Mouse (Mus musculus): ENCODE results near the gene Mbtd1.

Gene Mbtd1

DNA sequence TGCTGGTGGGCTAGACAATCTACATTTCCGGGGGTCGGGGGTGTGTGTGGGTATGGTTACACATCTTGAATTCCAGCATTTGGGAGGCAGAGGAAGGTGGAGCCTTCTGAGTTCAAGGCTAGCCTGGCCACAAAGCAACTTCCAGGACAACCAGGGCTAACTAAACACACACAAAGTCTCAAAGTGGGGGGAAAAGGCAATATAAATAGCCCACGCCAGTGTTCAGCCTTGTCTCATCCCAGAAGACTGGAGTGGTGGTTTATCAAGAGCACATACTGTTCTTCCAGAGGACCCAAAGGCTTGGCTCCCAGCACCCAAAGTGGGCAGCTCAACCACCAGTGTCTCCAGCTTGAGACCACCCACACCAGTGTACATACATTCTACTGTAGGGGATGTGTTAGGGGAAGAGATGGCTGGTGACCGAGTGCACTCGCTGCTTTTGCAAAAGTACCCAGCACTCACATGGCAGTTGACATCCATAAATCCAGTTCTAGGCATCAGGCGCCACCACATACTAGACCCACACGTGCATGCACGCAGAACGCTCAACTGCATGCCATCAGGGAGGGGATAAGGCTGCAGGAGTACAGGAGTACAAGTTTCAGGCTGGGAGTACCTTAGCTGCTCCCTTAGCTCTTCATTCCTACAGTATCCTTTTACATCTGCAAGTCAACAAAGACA, 63.4 kb downstream of the Mbtd1 start:
- DNase-seq (ENCODE audit: low spot score in 2 of 2): no peak

DNA sequence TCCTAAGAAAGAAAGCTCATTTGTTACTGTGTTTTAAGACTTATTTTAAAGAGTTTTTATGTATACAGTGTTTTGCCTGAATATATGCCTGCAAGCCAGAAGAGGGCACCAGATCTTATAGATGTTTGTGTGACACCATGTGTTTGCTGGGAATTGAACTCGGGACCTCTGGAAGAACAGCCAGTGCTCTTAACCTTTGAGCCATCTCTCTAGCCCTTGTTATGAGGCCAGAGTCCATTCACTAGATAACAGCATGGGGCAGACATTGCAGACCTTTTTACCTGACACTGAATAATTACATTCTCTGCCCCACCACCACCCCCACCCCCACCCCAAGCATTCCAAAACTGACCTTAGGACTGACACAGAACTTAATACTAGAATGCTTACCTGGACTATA, 64.4 kb downstream of the Mbtd1 start:
- no peak for DNase-seq (ENCODE audit: low spot score in 2 of 2)

GRCm38 (mm10) chr11:93952376-93952775, 66.7 kb downstream of the Mbtd1 start:
- DNase-seq (ENCODE audit: low spot score in 2 of 2): no peak

DNA sequence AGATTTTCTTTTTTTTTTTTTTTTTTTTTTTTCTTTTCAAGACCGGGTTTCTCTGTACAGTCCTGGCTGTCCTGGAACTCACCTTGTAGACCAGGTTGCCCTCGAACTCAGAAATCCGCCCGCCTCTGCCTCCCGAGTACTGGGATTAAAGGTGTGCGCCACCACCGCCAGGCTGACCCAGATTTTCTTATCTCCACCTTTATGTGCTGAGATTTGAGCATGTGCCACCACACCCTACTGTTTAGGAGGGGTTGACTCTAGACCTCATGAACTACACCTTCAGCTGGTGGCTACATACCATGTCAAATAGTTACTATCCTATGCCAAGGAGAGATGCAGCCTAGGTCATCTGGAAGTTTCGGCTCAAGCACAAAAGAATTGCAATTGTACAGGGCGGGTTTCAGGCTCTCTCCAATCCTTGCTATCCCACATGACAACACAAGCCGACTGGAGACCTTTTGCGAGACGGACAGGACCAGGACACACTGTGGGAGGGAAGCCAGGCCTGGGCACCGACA, 69.1 kb downstream of the Mbtd1 start:
- DNase-seq (ENCODE audit: low spot score in 2 of 2): no peak

DNA sequence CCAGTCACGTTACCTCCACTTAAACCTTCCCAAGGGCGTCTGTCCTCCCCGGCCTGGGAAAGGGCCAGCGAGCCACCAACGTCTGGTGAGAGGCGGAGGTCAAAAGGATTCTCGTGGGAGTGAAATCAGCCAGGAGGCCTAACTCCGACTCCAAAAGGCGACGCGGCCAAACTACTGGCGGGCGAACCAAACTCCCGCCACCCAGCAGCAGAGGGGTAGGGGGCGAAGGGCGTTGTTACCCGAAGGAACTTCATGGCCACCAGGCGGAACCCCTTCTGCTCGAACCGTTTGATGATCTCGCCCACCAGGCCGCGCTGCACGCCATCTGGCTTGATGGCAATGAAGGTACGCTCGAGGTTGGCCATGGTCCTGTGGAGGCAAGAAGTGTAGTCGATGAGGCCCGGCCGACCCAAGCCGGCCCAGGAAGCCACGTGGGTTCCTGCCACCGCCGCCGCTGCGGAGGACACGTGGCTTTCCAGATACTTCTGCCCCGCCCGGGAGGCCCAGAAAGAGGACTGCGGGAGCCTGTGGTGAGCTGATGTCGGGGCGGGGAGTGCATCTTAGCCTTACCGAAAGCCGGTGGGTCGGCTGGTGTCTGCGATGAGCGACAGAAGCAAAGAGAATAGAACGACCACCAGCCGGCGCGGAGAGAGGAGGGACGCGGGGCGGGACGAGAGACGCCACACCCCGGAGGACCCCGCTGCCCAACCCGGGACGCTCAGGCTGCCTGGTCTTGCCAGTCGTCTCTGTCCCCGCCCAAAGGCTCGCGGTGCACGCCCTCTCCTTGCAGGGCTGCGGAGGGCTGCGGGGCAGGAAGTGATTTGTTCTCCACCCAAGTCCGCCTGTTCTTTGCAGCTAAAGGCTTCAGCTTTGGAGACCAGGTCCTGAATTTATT, 69.9 kb downstream of the Mbtd1 start:
- DNase-seq (ENCODE audit: low spot score in 2 of 2): peak; percentile 86 to 95

GRCm38 (mm10) chr11:93956159-93956558, 70.5 kb downstream of the Mbtd1 start, which contains the start of gene Nme2:
Gene Nme2, minus strand, starts transcription at chr11:93956259.
- no peak for DNase-seq (ENCODE audit: low spot score in 2 of 2)

GRCm38 (mm10) chr11:93957031-93957555, 71.4 kb downstream of the Mbtd1 start:
- peak in 1 of 2 experiments; percentile 9 for DNase-seq (ENCODE audit: low spot score in 2 of 2)

DNA sequence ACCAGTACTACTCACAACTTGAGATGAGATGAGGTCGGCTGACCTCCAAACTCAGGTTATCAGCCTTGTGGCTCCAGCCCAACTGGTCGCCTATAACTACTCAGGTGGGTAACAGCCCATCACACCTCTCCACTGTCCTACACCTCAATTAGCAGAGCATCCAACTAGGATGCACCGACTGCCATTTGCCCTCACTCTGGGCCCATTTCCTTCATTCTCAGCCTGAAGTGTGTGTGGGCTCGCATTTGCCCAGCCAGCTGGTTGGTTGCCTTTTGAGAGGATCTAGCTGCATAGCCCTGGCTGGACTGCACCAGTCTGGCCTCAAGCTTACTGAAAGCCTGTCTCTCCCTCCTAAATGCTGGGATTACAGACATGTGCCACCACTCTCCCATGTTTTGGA, 72.1 kb downstream of the Mbtd1 start:
- DNase-seq (ENCODE audit: low spot score in 2 of 2): no peak

DNA sequence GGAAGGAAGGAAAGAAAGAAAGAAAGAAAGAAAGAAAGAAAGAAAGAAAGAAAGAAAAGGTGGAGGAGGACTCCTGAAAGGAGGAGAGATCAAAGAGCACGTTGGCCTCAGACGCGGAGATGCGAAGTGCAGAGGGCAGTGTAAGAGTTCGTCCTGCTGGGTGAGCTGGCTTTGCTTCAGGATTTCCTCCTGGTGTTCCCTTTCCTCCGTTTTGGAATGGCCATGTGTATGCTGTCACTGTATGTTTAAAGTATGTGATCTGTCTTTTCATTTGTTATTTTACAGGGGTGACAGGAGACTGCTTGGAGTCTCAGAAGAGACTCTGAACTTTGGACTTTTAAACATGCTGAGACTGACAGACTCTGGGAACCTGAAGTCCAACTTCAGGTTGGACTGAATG, 75.8 kb downstream of the Mbtd1 start:
- DNase-seq (ENCODE audit: low spot score in 2 of 2): no peak

GRCm38 (mm10) chr11:93963013-93963412, 77.4 kb downstream of the Mbtd1 start:
- DNase-seq (ENCODE audit: low spot score in 2 of 2): no peak

DNA sequence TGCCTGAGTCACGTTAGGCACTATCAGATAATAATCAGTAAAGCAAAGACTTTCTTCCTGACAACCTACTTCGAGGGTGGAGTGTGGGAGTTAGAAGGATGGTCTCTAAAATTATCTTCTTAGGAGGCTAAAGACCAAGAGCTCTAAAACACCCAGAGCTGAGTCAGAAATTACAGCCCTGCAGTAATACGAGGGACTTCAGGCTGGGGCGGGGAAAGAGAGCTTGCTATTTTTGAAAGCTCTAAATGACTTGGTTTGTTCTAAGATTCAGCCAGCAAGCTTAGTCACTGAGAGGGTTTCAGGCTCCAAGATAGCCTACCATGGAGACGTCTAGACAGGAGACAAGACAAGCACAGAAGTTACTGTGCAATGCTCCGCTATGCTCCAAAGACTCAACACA, 79.7 kb downstream of the Mbtd1 start:
- DNase-seq (ENCODE audit: low spot score in 2 of 2): no peak

DNA sequence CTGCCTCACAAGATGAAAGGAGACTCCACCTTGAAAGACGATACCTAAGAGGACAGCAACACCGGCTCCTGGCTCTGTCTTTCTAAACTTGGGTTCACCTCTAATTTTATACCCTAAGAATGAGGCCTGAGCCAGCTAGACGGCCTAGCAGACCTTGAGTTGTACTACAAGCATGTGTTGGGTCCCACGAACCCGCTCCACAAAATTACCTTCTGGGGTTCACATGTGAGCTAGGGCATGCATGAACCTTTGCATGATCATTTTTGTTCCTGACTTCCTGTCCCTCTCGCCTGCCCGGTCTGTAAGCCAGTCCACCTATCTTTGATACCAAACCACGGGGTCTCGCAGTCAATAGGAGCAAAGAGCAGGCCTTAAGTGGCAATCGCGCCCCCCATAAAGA, 81.7 kb downstream of the Mbtd1 start:
- DNase-seq (ENCODE audit: low spot score in 2 of 2): no peak

DNA sequence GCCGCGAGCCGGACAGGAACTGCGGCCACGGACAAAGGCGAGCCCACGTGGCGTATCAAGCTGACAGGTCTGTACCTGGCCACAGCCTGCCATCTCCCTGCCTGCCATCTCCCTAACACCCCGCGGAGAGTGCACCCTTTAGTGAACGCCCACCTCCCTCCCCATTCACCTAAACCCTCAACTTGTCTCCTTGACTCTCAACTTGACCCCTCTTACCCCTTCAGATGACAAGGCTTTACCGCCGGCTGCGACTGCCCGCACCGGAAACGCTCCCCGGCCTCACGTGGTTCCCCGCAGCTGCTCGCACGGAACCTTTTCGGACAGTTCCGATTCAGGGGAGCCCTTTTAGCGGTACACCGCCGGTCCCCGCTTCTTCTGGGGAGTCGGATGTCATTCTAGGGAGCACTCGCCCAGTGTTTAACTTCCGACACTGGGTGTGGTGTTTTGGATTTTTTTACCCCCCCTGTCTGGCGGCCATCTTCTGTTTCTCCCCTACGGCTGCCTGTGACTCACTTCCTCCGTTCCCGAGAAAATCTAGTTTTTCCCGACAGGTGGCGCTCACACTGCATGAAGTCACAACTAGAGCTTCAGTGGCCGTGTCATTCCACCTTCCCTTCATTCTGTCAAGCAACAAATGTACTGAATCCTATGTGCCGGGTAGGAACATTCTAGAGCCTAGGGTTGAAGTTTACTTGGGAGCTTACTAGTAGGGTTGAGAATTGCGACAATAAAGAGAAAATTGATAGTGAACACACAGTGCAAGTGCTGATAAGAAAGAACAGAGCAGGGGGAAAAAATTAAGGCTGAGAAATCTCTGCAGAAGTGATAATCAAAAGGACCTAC, 82.6 kb downstream of the Mbtd1 start, which contains the start of the genes Gm20390 and Nme1:
TSS of gene Gm20390 (minus strand) at position 289 of the 843 bp plus-strand sequence.
TSS of gene Nme1 (minus strand) at position 517 of the 843 bp plus-strand sequence.
- peak; percentile 94 to 96 for DNase-seq (ENCODE audit: low spot score in 2 of 2)

DNA sequence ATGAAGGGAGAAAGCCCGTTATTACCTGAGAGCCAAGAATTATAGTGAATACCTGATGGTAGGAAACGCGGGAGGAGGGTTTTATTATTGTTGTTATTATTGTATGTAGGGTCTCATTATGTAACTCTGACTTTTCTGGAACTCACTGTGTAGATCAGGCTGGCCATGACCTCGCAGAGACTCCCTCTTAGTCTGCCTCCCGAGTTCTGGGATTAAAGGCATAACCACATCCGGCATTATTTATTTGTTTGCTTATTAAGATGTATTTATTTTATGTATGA, 83.1 kb downstream of the Mbtd1 start:
- DNase-seq (ENCODE audit: low spot score in 2 of 2): no peak

DNA sequence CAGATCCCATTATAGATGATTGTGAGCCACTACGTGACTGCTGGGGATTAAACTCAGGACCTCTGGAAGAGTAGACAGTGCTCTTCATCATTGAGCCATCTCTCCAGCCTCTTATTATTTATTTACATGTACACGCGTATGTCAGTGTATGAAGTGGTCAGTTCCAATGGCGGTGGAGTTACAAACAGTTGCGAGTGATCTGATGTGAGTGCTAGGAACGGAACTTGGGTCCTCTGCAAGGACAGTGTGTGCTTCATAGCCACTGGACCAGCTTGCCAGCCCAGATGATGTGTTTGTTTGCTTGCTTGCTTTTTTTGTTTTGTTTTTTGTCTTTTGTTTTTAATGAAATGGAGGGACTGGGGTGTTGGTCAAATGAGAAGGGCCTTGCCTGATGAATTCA, 83.5 kb downstream of the Mbtd1 start:
- DNase-seq (ENCODE audit: low spot score in 2 of 2): no peak

DNA sequence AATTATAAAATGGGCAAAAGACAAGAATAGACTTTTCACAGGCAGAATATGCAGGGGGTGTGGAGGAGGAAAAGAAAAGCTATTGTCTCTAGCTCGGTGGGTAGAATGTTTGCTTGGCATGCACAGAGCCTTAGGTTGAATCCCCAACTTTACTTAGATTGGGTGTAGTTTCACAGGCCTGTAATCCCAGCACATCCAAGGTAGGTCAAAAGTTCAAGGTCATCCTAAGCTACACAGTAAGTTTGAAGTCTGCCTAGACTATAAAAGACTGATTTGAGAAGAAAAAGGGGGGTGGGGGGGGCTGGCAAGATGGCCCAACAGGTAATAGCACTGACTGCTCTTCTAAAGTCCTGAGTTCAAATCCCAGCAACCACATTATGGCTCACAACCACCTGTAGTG, 84.1 kb downstream of the Mbtd1 start:
- no peak for DNase-seq (ENCODE audit: low spot score in 2 of 2)

DNA sequence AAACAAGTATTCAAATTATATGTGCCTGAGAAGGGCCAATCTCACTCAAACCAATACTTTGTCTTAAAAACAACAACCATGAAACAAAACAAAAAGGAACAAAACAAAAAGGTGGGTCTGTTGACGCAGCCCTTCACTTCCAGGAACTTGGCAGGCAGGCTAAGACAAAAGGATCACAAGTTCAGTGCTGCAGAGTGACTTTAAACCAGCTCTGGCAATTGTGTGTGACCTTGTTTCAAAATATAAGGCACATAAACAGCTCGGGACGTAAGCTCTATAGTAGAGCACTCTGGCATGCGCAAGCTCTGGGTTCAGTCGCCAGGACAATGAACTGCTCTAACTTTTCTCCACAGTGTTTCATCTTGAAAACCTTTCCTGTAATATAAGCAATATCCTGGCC, 87.3 kb downstream of the Mbtd1 start:
- no peak for DNase-seq (ENCODE audit: low spot score in 2 of 2)

DNA sequence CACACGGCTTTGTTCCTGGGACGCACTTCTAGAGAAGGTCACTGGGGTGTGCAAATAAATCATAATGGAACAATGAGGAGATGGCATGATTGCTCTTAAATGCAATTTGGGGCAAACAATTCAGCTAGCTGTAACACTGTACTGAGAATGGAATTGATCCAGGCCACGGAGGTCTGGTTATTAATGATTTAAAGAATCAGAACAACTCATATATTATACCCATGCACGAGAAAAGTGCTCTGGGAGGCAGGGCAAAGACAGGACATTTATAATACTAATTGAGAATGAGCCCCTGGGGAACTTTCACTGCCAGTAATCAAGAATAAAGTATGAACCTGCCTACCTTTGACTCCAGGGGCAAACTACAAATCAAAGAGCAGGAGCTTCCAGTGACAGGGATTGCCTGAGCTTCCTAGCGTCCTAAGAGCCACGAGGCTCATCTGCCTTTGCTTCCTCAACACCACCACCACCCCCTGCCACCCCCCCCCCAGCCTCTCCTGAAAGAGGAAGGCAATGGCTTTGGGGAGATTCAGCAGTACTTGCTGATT, 93.9 kb downstream of the Mbtd1 start:
- no peak for DNase-seq (ENCODE audit: low spot score in 2 of 2)

DNA sequence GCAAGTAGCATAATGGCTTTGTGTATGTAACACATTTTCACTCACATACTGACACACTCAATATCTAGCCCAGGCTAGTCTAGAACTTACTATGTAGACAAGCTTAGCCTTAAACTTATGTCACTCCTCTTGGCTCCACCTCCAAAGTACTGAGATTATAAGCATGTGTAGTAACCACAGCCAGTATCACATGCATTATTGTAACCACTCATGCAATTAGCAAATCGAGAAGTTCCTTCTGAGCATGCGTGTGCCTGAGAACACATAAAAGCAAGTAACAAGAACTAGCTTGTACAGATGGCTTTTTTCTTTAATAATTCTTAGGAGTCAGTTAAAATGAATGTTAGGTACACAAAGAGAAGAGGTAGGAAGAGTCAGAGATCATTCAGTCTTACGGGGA, 99.0 kb downstream of the Mbtd1 start:
- DNase-seq (ENCODE audit: low spot score in 2 of 2): no peak

GRCm38 (mm10) chr11:93985265-93985664, 99.6 kb downstream of the Mbtd1 start:
- DNase-seq (ENCODE audit: low spot score in 2 of 2): no peak

DNA sequence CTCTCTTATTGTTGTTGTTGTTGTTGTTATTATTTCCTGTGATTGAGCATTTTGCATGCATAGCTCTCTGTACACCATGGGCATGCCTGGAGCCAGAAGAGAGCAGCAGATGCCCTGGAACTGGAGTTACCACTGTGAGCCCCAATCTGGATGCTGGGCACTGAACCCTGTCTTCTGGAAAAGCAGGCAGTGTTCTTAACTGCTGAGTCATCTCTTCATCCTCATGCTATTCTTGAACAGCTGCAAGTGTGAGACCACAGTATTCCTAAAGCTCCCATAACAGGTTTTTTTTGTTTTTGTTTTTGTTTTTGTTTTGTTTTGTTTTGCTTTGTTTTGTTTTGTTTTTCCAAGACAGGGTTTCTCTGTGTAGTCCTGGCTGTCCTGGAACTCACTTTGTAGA, 100.6 kb downstream of the Mbtd1 start:
- no peak for DNase-seq (ENCODE audit: low spot score in 2 of 2)
